Mouse (Mus musculus): Measurements from ENCODE around the gene Kcnab3.

- TF ChIP-seq CTCF (IDR thresholded peaks at IDR 0.05; ENCODE audit: control insufficient read depth, insufficient read depth, insufficient read length) (no peak), USF1 (IDR thresholded peaks at IDR 0.05; ENCODE audit: low read depth) (no peak), CEBPB (IDR thresholded peaks at IDR 0.05; ENCODE audit: low read depth) (no peak), MAX (IDR thresholded peaks at IDR 0.05) (no peak), MYOG (IDR thresholded peaks at IDR 0.05; ENCODE audit: control insufficient read depth, extremely low read depth, insufficient read length) (no peak), MYOD1 (IDR thresholded peaks at IDR 0.05; ENCODE audit: control insufficient read depth, insufficient read length, low read depth) (no peak), FOSL1 (IDR thresholded peaks at IDR 0.05; ENCODE audit: insufficient read depth, low read length, poor library complexity, severe bottlenecking) (no peak)
Measured at GRCm38 (mm10) chr11:69291111-69291510, 34.9 kb upstream of the Kcnab3 start.
